Mouse (Mus musculus) ES-E14 (cell line): ENCODE data around the gene Zfand3. TPM values are rescaled to one million over a fixed set of nuclear protein-coding genes. Genes with fewer than 3 reads are reported as not detected.

ENCODE experiments used
- DNase-seq: peaks from one replicate; pipeline ENCODE4 v3.0.0-alpha.2; 2013; ENCODE audit warnings: low read depth, low spot score
- H3K27ac ChIP-seq: 2 replicates; pipeline ENCODE4 v1.5.1; 2012; ENCODE audit warnings: low read depth, mild to moderate bottlenecking, low read length, moderate library complexity, mixed read lengths; ENCODE audit not compliant: poor library complexity, insufficient read depth, severe bottlenecking
- H3K36me3 ChIP-seq: 2 replicates; pipeline ENCODE4 v1.6.1; 2012; ENCODE audit warnings: mild to moderate bottlenecking, low read length, moderate library complexity, mixed read lengths; ENCODE audit not compliant: control insufficient read depth, poor library complexity, insufficient read depth, severe bottlenecking
- H3K4me1 ChIP-seq, 2 experiments: fragments of 150-350 bp in 1 of 2; sonication (generic) in 1 of 2; 2 replicates each; pipeline ENCODE4 v1.6.1; 2012; ENCODE audit warnings: low read length in 2 of 2, mild to moderate bottlenecking in 1 of 2, mixed read lengths in 1 of 2; ENCODE audit not compliant: control insufficient read depth in 2 of 2, insufficient read depth in 2 of 2, poor library complexity in 1 of 2
- H3K4me3 ChIP-seq, 2 experiments: fragments of 150-350 bp in 1 of 2; sonication (generic) in 1 of 2; 2 replicates each; pipeline ENCODE4 v1.5.1; 2012; ENCODE audit warnings: low read length in 2 of 2, low read depth in 1 of 2, mild to moderate bottlenecking in 1 of 2, mixed read lengths in 1 of 2; ENCODE audit not compliant: insufficient read depth in 1 of 2, poor library complexity in 1 of 2, severe bottlenecking in 1 of 2
- H3K9ac ChIP-seq: 2 replicates; pipeline ENCODE4 v1.6.1; 2012; ENCODE audit warnings: low read depth, mild to moderate bottlenecking, low read length, mixed read lengths; ENCODE audit not compliant: poor library complexity, insufficient read depth, severe bottlenecking
- H3K9me3 ChIP-seq: fragments of 150-350 bp; sonication (generic); 2 replicates; pipeline ENCODE4 v1.6.1; 2012; ENCODE audit warnings: low read depth, mild to moderate bottlenecking, low read length; ENCODE audit not compliant: control insufficient read depth, insufficient read depth
- CHD2 ChIP-seq: IDR thresholded peaks from 2 replicates; pipeline ENCODE4 v1.6.1; 2014; ENCODE audit warnings: mild to moderate bottlenecking, low read depth, low read length, inconsistent platforms
- HCFC1 ChIP-seq: IDR thresholded peaks from 2 replicates; pipeline ENCODE4 v1.6.1; 2012; ENCODE audit warnings: low read length, inconsistent platforms, borderline replicate concordance; ENCODE audit not compliant: insufficient read depth
- MAFK ChIP-seq: IDR thresholded peaks from 2 replicates; pipeline ENCODE4 v1.6.1; 2014; ENCODE audit warnings: mild to moderate bottlenecking, low read depth, low read length, inconsistent platforms; ENCODE audit not compliant: insufficient read depth
- ZC3H11A ChIP-seq: IDR thresholded peaks from 2 replicates; pipeline ENCODE4 v1.6.1; 2012; ENCODE audit warnings: low read depth, mild to moderate bottlenecking, inconsistent platforms, low read length, borderline replicate concordance
- ZNF384 ChIP-seq: IDR thresholded peaks from 2 replicates; pipeline ENCODE4 v1.6.1; 2012; ENCODE audit warnings: low read depth, low read length, inconsistent platforms
- in situ Hi-C, 2 experiments: fragments of 600-800 bp; cut with MboI; formaldehyde crosslinking; loops; one replicate each; pipeline ENCODE4 v1.15.1; 2025; ENCODE audit warnings: low sequenced_read_pairs in 2 of 2, inconsistent platforms in 1 of 2; ENCODE audit not compliant: unreplicated experiment in 2 of 2
- total RNA-seq: library from RNA; depleted of rRNA; stranded (reverse); fragments of 300-350 nt; gene quantifications from 2 replicates; pipeline ENCODE4 v1.2.3, GENCODE M21; 2012

Zfand3 gene
- total RNA-seq, 1 experiment = 43.3 TPM

- Histone ChIP-seq H3K4me1 (no peaks in the 10 kb centered on the region), H3K27ac (no peak overlapping the region), H3K9ac (no peak overlapping the region), H3K4me3 (no peak overlapping the region), H3K9me3 (no peaks in the 10 kb centered on the region), H3K36me3 (peaks cover 2% of the 10 kb centered on the region; the same call in 1 of the 2 replicates)
- in situ Hi-C loops = no loop called here
- no peak for DNase-seq
- TF ChIP-seq CHD2 (no peak), ZC3H11A (no peak), HCFC1 (no peak), MAFK (no peak), ZNF384 (no peak)
These were observed 175.7 kb downstream of the Zfand3 start for GRCm38 (mm10) chr17:30180197-30180596.

GRCm38 (mm10) chr17:30181554-30181953 lies 177.0 kb downstream of the Zfand3 start:
- TF ChIP-seq HCFC1 = no peak
- TF ChIP-seq ZC3H11A = no peak
- H3K9me3 ChIP-seq = no peaks in the 10 kb centered on the region
- H3K9ac ChIP-seq = no peak overlapping the region
- H3K27ac ChIP-seq = no peak overlapping the region
- no peak overlapping the region for H3K4me3 ChIP-seq
- in situ Hi-C loops = no loop called here
- no peaks in the 10 kb centered on the region for H3K4me1 ChIP-seq
- DNase-seq = no peak
- H3K36me3 ChIP-seq = peaks cover 2% of the 10 kb centered on the region; the same call in 1 of the 2 replicates

- DNase-seq = no peak
- Histone ChIP-seq H3K9me3 (no peaks in the 10 kb centered on the region), H3K4me1 (0 out of 4 replicates have a peak, but pooled peaks cover 0 to 2% of the 10 kb centered on the region in 2 experiments), H3K4me3 (no peak overlapping the region), H3K36me3 (peaks cover 2% of the 10 kb centered on the region; the same call in 1 of the 2 replicates), H3K9ac (no peak overlapping the region), H3K27ac (no peak overlapping the region)
- TF ChIP-seq CHD2 = no peak
- no peak for TF ChIP-seq MAFK
- no peak for TF ChIP-seq ZNF384
- TF ChIP-seq ZC3H11A = no peak
- TF ChIP-seq HCFC1 = no peak
- in situ Hi-C loops = no loop called here
These were observed 177.5 kb downstream of the Zfand3 start for GRCm38 (mm10) chr17:30182063-30182462.

- Histone ChIP-seq H3K9ac (no peak overlapping the region), H3K4me1 (peaks cover 0 to 4% of the 10 kb centered on the region in 2 experiments; a peak in 3 of 4 replicates), H3K27ac (no peak overlapping the region), H3K9me3 (no peaks in the 10 kb centered on the region), H3K36me3 (no peaks in the 10 kb centered on the region; the same call in 1 of the 2 replicates), H3K4me3 (no peak overlapping the region)
- in situ Hi-C loops = no loop called here
- DNase-seq = no peak
- no peak for TF ChIP-seq HCFC1
- TF ChIP-seq ZC3H11A = no peak
- TF ChIP-seq MAFK = no peak
- no peak for TF ChIP-seq CHD2
- TF ChIP-seq ZNF384 = no peak
These were observed 179.0 kb downstream of the Zfand3 start for GRCm38 (mm10) chr17:30183561-30183960.

- Histone ChIP-seq H3K9me3 (no peaks in the 10 kb centered on the region), H3K27ac (no peak overlapping the region), H3K4me3 (no peak overlapping the region), H3K4me1 (peaks cover 0 to 5% of the 10 kb centered on the region in 2 experiments; a peak in 3 of 4 replicates), H3K36me3 (peaks cover 2% of the 10 kb centered on the region; the same call in 1 of the 2 replicates), H3K9ac (no peak overlapping the region)
- TF ChIP-seq MAFK (no peak), CHD2 (no peak), ZNF384 (no peak), ZC3H11A (no peak), HCFC1 (no peak)
- no peak for DNase-seq
- in situ Hi-C loops = no loop called here
These were observed 182.6 kb downstream of the Zfand3 start for GRCm38 (mm10) chr17:30187154-30187553.
